Mouse (Mus musculus) inflammation-experienced regulatory T-cells, adult 6 months (primary cell): ENCODE data around the gene Tdp2. TPM values are rescaled to one million over a fixed set of nuclear protein-coding genes. Genes with fewer than 3 reads are reported as not detected.

Source experiments
- ATAC-seq: one replicate; pipeline ENCODE4 v1.8.0; 2017
- polyA plus RNA-seq, 3 experiments: library from polyadenylated mRNA; unstranded; fragments of 100-300 nt; shearing (Covaris generic); gene quantifications; one replicate each; pipeline ENCODE4 v1.2.1; 2017

Tdp2 gene
- 10 to 100 TPM; 18.5 to 22.5 (median 21.3) TPM for polyA plus RNA-seq

DNA sequence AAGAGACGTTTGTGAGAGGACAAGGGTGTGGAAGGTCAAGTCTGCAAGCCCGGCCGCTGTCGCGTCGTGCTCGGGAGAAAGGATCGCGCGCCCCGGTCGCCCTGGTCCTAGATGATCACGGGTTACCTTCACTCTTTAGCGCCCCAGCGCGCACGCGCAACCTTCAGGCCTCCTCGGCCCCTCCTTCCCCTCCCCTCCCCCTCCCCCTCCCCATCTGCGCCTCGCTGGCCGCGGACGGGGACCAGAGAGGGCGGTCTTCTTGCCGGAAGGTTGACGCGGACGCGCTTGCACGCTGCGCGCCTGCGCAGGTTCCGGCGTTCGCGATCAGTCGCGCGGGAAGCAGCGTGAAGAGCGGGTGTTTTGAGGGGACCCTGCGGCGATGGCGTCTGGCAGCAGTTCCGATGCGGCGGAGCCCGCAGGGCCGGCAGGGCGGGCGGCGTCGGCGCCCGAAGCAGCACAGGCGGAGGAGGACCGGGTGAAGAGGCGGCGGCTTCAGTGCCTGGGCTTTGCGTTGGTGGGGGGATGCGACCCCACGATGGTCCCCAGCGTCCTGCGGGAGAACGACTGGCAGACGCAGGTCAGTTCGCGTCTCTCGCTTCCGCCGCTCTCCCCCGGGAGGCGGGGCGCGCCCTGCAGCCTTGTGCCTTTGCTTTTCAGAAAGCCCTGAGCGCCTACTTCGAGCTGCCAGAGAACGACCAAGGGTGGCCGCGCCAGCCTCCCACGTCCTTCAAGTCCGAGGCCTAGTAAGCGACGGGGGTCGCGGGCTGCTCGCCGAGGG, at the start of gene Tdp2, which contains the start of gene Acot13:
Tdp2 (plus strand) TSS at position 327 of the 778 bp plus-strand sequence.
Acot13 (minus strand) TSS at position 188 of the 778 bp plus-strand sequence.
- peak; percentile 91 for ATAC-seq

GRCm38 (mm10) chr13:24781916-24782315, 49.6 kb upstream of the Tdp2 start:
- no peak for ATAC-seq

DNA sequence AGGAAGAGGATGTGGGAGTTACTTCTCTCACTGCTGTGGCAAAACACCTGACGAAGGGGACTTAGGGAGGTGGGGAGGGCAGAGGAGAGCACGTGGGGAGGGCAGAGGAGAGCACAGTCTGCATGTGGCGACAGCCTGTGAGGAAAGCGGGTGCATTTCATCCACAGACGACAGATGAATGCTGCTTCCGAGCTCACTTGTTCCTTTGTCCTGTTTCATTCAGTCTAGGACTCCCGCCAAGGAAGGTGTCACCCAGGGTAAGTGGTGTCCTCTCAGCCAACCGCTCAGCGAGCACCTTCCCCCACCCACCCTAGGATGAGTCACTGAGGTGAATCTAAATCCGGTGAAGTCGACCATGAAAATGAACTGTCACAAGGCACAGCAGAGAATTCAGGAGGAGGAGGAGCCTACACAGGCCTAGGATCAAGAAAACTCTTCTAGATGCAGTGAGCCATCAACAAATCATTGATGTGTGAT, 45.4 kb upstream of the Tdp2 start:
- peak; percentile 97 for ATAC-seq

DNA sequence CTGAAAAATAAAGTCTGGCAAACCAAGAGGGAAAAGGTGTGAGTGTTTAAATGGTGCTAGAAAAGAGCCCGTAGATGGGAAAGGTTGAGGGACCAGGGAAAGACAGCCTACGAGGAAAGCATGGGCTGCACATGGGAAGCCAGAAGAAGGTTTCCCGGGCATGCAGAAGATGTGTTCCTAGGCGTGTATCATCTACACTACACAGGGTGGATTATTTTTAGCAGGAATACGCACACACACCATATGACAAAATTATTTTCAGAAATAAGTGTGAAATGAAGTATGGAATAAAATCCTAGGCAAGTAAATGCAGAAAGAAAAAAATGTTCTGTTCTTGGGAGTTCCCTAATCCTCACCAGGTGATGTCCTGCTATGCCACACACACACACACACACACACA, 44.0 kb upstream of the Tdp2 start:
- ATAC-seq, result no peak

- ATAC-seq, result no peak
These were observed 40.1 kb upstream of the Tdp2 start for GRCm38 (mm10) chr13:24791349-24791748.

GRCm38 (mm10) chr13:24792411-24793045, 39.0 kb upstream of the Tdp2 start:
- ATAC-seq, result no peak

GRCm38 (mm10) chr13:24798686-24799085, 32.8 kb upstream of the Tdp2 start:
- ATAC-seq, result no peak

DNA sequence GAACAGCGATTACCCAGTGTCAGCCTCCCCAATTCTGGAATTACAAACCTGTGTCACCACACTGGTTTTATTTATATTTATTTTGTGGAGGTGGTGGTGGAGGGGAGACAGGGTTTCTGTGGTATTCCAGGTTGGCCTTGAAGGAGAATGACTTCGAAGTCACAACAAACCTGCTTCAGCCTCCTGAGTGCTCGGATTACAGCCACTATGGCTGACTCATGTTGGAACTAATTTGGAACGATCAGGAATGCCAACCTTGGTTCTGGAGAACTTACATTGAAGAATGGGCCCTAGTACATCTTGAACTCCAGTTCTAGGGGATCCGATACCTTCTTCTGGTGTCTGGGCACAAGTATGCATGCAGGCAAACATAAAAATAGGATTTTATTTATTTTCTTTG, 32.1 kb upstream of the Tdp2 start:
- no peak for ATAC-seq

DNA sequence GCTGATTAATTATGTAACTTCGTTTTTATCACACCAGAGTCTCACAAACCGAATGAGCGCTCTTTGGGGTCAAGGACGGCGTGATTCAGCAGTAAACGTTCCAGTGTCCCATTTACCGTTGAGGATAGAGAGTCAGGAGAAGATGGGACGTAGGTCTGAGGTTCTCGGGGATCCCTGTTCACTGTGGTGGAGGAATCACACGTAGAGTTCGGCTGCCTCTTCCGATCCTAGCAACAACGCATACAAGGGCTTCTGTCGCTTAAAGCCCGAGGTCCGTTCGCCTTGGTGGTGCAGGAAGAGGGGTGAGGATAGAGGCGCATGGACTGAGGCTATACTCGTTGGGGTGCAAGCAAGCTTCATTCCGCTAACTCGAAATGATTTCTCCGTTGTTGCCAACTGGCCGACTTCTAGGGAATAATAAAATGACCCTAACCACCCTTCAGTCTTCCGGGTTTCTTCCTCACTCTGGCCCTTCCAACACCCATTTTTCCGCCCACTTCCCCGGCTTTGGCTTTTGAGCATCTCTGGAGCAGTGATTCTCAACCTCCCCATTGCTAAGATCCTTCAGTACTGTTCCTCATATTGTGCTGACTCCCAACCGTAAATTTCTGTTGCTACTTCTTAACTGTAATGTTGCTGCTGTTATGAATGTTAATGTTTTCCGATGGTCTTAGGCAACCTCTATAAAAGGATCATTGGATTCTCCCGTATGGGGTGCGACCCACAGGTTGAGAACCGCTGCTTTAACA, 31.4 kb upstream of the Tdp2 start:
- ATAC-seq, result no peak

DNA sequence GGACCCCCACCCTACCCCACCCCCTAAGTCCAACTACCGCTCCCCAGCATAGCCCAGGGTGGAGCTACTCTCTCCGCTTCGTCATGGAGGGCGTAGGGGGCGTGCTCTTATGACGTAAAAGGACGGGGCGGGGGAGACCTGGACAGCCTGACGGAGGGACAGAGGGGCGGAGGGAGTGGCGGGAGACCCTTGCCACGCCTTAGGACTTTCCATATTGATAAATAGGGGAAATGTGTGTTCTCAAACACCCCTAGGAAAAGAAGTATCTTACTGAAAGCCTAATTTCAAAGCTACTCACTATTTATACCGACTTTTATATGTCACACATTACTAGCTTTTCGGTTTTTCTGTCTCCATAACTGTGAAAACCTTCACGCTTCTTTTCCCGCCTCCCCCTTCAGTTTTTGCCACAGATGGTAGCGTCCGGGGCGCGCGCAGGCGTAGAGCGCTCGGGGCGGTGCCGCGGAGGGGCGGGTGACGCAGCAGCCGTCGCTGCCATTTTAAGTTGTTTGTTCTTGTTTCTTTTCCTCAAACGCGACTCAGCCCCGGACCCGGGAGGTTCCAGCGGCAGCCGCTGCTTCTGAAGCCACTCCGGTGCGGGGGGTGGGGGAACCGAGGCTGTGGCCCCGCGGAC, 30.7 kb upstream of the Tdp2 start:
- peak; percentile 89 for ATAC-seq

GRCm38 (mm10) chr13:24801308-24801921, 30.1 kb upstream of the Tdp2 start, which contains the start of gene BC005537:
BC005537 (plus strand) TSS chr13:24801657.
- peak; percentile 42 for ATAC-seq

DNA sequence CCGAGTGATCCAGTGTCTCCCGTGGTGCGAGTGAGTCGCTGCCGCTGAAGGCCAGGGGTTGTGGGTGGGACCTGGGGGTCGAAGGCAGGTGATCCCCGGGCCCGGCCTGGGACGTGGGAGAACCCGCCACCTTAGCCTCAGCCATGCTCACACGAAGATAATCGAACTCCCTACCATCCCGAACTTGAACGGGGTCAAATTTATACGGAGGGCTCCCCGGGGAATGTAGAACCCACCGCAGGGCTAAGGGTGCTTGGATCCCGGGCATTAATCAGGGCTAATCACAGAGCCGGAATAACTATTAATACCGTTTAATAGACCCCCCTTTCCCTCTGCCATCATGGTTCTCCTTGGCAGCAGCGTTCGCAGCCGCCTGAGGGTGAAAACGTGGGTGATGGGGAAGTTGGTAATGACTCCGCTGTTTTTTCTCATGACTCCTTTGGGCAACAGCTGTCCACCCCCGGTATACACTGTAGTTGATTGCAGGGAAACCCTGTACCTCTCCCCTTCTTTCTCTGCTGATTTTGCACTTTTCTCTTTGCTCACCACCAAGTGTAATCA, 29.3 kb upstream of the Tdp2 start:
- ATAC-seq, result no peak

DNA sequence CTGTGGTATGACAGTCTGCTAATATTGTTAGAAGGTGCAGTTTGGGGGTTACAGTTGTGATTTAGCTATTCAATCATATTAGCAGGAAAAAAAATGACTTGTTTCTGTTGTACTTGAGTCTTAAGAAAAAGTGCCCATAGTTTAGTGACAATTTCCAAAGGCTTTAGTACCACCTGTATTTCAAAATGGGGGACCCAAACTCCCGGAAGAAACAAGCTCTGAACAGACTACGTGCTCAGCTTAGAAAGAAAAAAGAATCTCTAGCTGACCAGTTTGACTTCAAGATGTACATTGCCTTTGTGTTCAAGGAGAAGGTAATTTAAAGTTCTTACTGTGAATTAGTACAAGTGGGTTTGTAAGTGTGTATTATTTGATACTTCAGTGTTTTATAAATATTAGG, 28.3 kb upstream of the Tdp2 start:
- no peak for ATAC-seq

- no peak for ATAC-seq
These were observed 25.4 kb upstream of the Tdp2 start for GRCm38 (mm10) chr13:24806079-24806478.

DNA sequence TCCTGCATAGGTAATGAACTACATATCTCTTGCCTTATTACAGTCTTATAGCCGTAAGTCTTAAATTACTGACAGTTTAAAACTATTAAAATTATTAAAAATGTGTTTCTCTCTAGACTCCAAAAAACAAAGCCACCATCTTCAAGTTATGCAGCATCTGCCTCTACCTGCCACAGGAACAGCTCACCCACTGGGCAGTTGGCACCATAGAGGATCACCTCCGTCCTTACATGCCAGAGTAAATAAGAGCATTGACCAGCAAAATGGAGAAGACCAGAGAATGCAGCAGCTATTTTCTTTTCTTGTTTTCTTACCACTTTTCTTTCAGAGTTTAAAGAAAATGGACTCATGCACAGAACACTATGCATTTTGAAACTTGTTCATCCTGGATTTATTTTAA, 19.0 kb upstream of the Tdp2 start:
- ATAC-seq, result no peak

DNA sequence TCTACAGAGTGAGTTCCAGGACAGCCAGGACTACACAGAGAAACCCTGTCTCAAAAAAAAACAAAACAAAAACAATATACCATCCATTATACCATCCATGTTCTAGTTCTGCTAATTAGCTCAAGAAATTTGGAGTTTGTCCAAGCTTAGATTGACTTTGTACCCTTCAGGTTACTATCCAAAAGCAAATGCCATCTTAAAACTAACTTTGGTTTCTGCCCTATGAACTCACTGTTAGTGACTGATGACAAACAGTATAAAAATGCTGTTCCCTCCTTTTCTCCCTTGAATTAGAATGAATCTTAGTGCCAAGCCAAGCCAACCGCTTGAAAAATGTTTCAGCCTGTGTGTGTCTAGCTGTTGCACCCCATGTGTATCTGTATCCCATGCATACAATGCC, 16.9 kb upstream of the Tdp2 start:
- no peak for ATAC-seq

DNA sequence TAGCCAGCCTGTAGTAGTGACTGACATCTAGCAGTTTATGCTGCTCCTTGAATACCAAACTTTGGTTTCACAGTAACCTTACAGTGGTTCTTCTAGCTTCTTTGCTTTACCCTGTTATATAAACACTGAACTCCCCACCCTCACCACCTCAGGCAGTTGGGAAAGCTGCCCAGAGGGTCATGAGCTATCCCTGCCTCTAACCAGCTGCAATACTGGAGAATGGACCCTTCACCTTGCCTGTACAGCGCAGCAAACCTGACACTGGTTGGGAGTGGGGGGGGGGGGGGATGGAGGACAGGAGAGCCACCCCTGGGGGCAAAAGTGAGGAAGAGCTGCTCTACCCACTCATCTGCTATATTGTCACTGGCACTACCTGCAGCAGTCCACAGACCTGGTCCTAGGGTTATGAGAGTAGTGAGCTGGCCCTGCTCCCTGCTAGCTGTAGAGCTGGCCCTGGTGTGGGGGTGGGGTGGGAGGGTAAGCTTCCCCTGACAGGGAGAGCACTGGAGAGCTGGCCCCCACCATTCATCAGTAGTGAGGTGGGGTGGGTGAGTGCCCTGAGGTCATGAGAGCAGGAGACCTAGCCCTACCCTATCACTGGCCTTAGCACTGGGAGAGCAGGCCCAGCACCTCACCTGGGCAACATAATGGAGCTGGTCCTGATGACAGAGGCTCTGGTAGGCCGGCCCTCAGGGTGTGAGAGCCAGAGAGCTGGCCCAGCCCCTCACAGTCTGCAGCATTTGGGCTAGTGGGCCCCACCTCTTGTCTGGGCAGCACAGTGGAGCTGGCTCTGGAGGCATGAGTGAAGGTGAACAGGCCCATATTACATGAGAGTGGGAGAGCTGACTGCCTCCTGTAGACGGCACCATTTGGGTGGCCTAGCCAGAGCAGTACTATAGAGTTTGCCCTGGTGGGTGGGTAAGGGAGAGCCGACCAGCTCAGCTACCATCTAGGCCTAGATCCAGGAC, 15.1 kb upstream of the Tdp2 start:
- no peak for ATAC-seq

DNA sequence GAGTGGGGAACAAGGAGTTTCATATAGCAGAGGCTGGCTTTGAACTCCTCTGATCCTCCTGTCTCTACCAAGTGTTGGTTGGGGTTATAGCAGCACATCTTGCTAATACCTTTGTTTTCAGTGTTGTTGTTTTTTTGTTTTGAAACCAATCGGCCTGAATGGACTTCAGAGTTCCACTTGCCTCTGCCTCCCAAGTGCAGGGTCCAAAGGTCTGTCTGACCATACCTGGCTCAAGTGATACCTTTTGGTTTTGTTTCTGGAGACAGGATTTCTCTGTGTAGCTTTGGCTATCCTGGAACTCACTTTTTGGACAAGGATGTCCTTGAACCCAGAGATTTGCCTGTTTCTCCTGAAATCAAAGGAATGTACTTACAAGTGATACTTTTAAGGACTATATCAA, 11.5 kb upstream of the Tdp2 start:
- ATAC-seq, result no peak

GRCm38 (mm10) chr13:24822663-24823343, 8.7 kb upstream of the Tdp2 start:
- ATAC-seq, result no peak

- ATAC-seq, result no peak
These were observed 6.8 kb upstream of the Tdp2 start for GRCm38 (mm10) chr13:24824647-24825046.
